In genomic region chr5:105761848-105762482, GRCm38 (mm10) we compare ENCODE assay signal across 11 mouse cellular contexts.
A peak's percentile ranks its signal among the peaks of the same experiment; 100 is the strongest.
DNase-seq lines count a peak whose midpoint lies in the region; ATAC-seq lines count a peak whose summit lies in the region.
"Had no signal": no experiment of that assay in that cellular context is flagged by ENCODE, and none has a peak within 500 bp of the region (broad histone marks: within the 10 kb centered on the region; RNA-seq: fewer than 3 reads in every experiment).

No protein-coding gene starts in this region.

- DNase-seq in layer of hippocampus, adult 9-11 months, result peak; percentile 19
- DNase-seq in layer of hippocampus, adult 9-10 months (ENCODE audit: low spot score), result no peak
- peak; percentile 58 for DNase-seq in skeletal muscle tissue, adult 2 months (ENCODE audit: low read depth, low spot score)
- DNase-seq in frontal cortex, postnatal 36 days (ENCODE audit: low spot score in 2 of 2), result no peak
- no peak for DNase-seq in right cerebral cortex, postnatal 14 days

- H3K36me3 ChIP-seq in embryonic facial prominence, embryonic 13.5 days, result 0 out of 2 replicates have a peak, but pooled peaks cover 4% of the 10 kb centered on the region
- peaks cover 10% of the 10 kb centered on the region for H3K36me3 ChIP-seq in hindbrain, embryonic 13.5 days

- peaks cover 25% of the 10 kb centered on the region for H3K4me1 ChIP-seq in embryonic facial prominence, embryonic 13.5 days
- H3K4me1 ChIP-seq in hindbrain, embryonic 13.5 days (replicated peaks), result peaks cover 51% of the 10 kb centered on the region

- no peak overlapping the region for H3K4me3 ChIP-seq in embryonic facial prominence, embryonic 13.5 days
- no peak overlapping the region for H3K4me3 ChIP-seq in hindbrain, embryonic 13.5 days
- H3K4me3 ChIP-seq: erythroblast, embryonic 14.5 days had no signal

- H3K4me2 ChIP-seq in embryonic facial prominence, embryonic 13.5 days, result peak overlapping the region; percentile 33
- no peak overlapping the region for H3K4me2 ChIP-seq in hindbrain, embryonic 13.5 days

- whole genome bisulfite sequencing in embryonic facial prominence, embryonic 13.5 days, result 26% methylated on average over 11 of the region's 11 CpGs
- WGBS in hindbrain, embryonic 13.5 days, result 30% methylated on average over 11 of the region's 11 CpGs

- H3K9ac ChIP-seq in embryonic facial prominence, embryonic 13.5 days, result no peak overlapping the region
- H3K9ac ChIP-seq in hindbrain, embryonic 13.5 days, result no peak overlapping the region
- H3K9ac ChIP-seq: liver, embryonic 14.5 days had no signal

- no peak for ATAC-seq in embryonic facial prominence, embryonic 13.5 days (ENCODE audit: insufficient number of reproducible peaks, insufficient read depth, low FRiP score, low TSS enrichment, low read depth)
- peak; percentile 40; the same call in 1 of the 2 replicates for ATAC-seq in hindbrain, embryonic 13.5 days (ENCODE audit: low FRiP score)
- ATAC-seq in cerebellum, adult (ENCODE audit: insufficient number of reproducible peaks, low FRiP score, low TSS enrichment), result no peak
- ATAC-seq: Patski had no signal

- H3K9me3 ChIP-seq in embryonic facial prominence, embryonic 13.5 days, result no peaks in the 10 kb centered on the region
- H3K9me3 ChIP-seq in hindbrain, embryonic 13.5 days, result no peaks in the 10 kb centered on the region

- peak overlapping the region; percentile 22; the same call in 1 of the 2 replicates for H3K27ac ChIP-seq in embryonic facial prominence, embryonic 13.5 days
- no peak overlapping the region for H3K27ac ChIP-seq in hindbrain, embryonic 13.5 days
- H3K27ac ChIP-seq: liver, embryonic 14.5 days had no signal

- no peaks in the 10 kb centered on the region for H3K27me3 ChIP-seq in embryonic facial prominence, embryonic 13.5 days
- no peaks in the 10 kb centered on the region for H3K27me3 ChIP-seq in hindbrain, embryonic 13.5 days
- H3K27me3 ChIP-seq: Patski had no signal

Comparison
In these comparisons a context has a peak if more than half of its experiments do, and no peak if none do; other contexts are left out.
1. DNase-seq: peak in layer of hippocampus, adult 9-11 months (single experiment) and skeletal muscle tissue, adult 2 months (single experiment); none in layer of hippocampus, adult 9-10 months (single experiment), frontal cortex, postnatal 36 days (0 of 2) and right cerebral cortex, postnatal 14 days (single experiment).